Mouse (Mus musculus) heart, adult 9 months (tissue): ENCODE measurements around the gene Acsbg2.

ENCODE experiments used
- DNase-seq, 2 experiments: peaks; one replicate each; pipeline ENCODE4 v3.0.0; 2022; ENCODE audit warnings: low spot score in 2 of 2

Acsbg2 gene

GRCm38 (mm10) chr17:56871767-56872166 is 2.5 kb downstream of the Acsbg2 start:
- no peak for DNase-seq

- no peak for DNase-seq
These were observed 3.8 kb downstream of the Acsbg2 start for GRCm38 (mm10) chr17:56870287-56870953.

GRCm38 (mm10) chr17:56869481-56869977 is 4.7 kb downstream of the Acsbg2 start:
- no peak for DNase-seq

GRCm38 (mm10) chr17:56866071-56866470 is 8.2 kb downstream of the Acsbg2 start:
- DNase-seq, result no peak

GRCm38 (mm10) chr17:56861197-56861596 is 13.1 kb downstream of the Acsbg2 start:
- peak; percentile 15 to 37 for DNase-seq

GRCm38 (mm10) chr17:56858922-56859321 is 15.3 kb downstream of the Acsbg2 start:
- DNase-seq, result no peak

- DNase-seq, result peak; percentile 34 to 65
These were observed 16.0 kb downstream of the Acsbg2 start for GRCm38 (mm10) chr17:56858216-56858615.

- DNase-seq, result no peak
These were observed 18.8 kb downstream of the Acsbg2 start for GRCm38 (mm10) chr17:56855421-56855820.

GRCm38 (mm10) chr17:56851167-56851566 is 23.1 kb downstream of the Acsbg2 start:
- DNase-seq, result no peak

- DNase-seq, result no peak
These were observed 24.5 kb downstream of the Acsbg2 start for GRCm38 (mm10) chr17:56849710-56850109.

- DNase-seq, result no peak
These were observed 25.5 kb downstream of the Acsbg2 start for GRCm38 (mm10) chr17:56848785-56849184.

- no peak for DNase-seq
These were observed 30.6 kb downstream of the Acsbg2 start for GRCm38 (mm10) chr17:56843678-56844077.

- DNase-seq, result no peak
These were observed 32.1 kb downstream of the Acsbg2 start for GRCm38 (mm10) chr17:56842173-56842572.

GRCm38 (mm10) chr17:56840524-56840923 is 33.7 kb downstream of the Acsbg2 start:
- DNase-seq, result no peak

GRCm38 (mm10) chr17:56836336-56836735 is 37.9 kb downstream of the Acsbg2 start:
- no peak for DNase-seq

GRCm38 (mm10) chr17:56833381-56833780 is 40.9 kb downstream of the Acsbg2 start:
- DNase-seq, result no peak

- DNase-seq, result no peak
These were observed 41.3 kb downstream of the Acsbg2 start for GRCm38 (mm10) chr17:56832918-56833317.

GRCm38 (mm10) chr17:56831111-56831816 is 43.0 kb downstream of the Acsbg2 start:
- peak; percentile 97 to 99 for DNase-seq

- no peak for DNase-seq
These were observed 43.7 kb downstream of the Acsbg2 start, which contains the start of gene Rfx2 for GRCm38 (mm10) chr17:56830411-56831110. Rfx2 (minus strand) TSS chr17:56831013.

GRCm38 (mm10) chr17:56829795-56830194 is 44.5 kb downstream of the Acsbg2 start:
- no peak for DNase-seq

GRCm38 (mm10) chr17:56829171-56829570 is 45.1 kb downstream of the Acsbg2 start:
- DNase-seq, result no peak

- no peak for DNase-seq
These were observed 47.5 kb downstream of the Acsbg2 start for GRCm38 (mm10) chr17:56826718-56827117.
